Mouse (Mus musculus): ENCODE measurements around the gene Neurl2. TPM values are rescaled to one million over a fixed set of nuclear protein-coding genes. Genes with fewer than 3 reads are reported as not detected.

Neurl2 gene
- polyA plus RNA-seq, 1 experiment from 2014 or later: 7.5 TPM

GRCm38 (mm10) chr2:164835164-164835563 is 1.9 kb upstream of the Neurl2 start:
- Histone ChIP-seq H3K36me3 (ENCODE audit: control insufficient read depth, insufficient read depth, low read length) (peaks cover 23% of the 10 kb centered on the region), H3K4me3 (ENCODE audit: low read length) (peak overlapping the region; percentile 77), H3K9ac (ENCODE audit: low read depth, low read length) (peak overlapping the region; percentile 87), H3K4me1 (ENCODE audit: control insufficient read depth, insufficient read depth, low read length) (peaks cover 15% of the 10 kb centered on the region), H3K4me2 (ENCODE audit: low read depth, low read length) (peak overlapping the region; percentile 99), H3K9me3 (ENCODE audit: control insufficient read depth, low read length) (no peaks in the 10 kb centered on the region), H3K27ac (ENCODE audit: low read length) (0 out of 2 replicates have a peak overlapping the region, but pooled peaks have one; percentile 1), H3K27me3 (replicated peaks; ENCODE audit: control insufficient read depth, insufficient read depth, low read length) (no peaks in the 10 kb centered on the region)
- 94% methylated on average over 4 of the region's 4 CpGs for WGBS
- no peak for ATAC-seq

GRCm38 (mm10) chr2:164834531-164834930 is 1.3 kb upstream of the Neurl2 start:
- 34% methylated on average over 8 of the region's 8 CpGs for WGBS
- peak overlapping the region; percentile 95; the same call in 1 of the 2 replicates for H3K27ac ChIP-seq (ENCODE audit: low read length)
- ATAC-seq: peak; percentile 24

GRCm38 (mm10) chr2:164832748-164833301 is 431 bp downstream of the Neurl2 start, which contains the start of gene Ctsa:
Gene Ctsa, plus strand, starts transcription at chr2:164832873.
- no peaks in the 10 kb centered on the region for H3K27me3 ChIP-seq (replicated peaks; ENCODE audit: control insufficient read depth, insufficient read depth, low read length)
- peak within 1 kb of the TSS; percentile 99 for H3K4me2 ChIP-seq (ENCODE audit: low read depth, low read length)
- H3K4me3 ChIP-seq (ENCODE audit: low read length): peak within 1 kb of the TSS; percentile 77
- H3K4me1 ChIP-seq (ENCODE audit: control insufficient read depth, insufficient read depth, low read length): peaks cover 15% of the 10 kb centered on the region
- peaks cover 11% of the 10 kb centered on the region for H3K36me3 ChIP-seq (ENCODE audit: control insufficient read depth, insufficient read depth, low read length)
- H3K27ac ChIP-seq (ENCODE audit: low read length): peak within 1 kb of the TSS; percentile 95
- ATAC-seq: peak; percentile 77
- peak within 1 kb of the TSS; percentile 87 for H3K9ac ChIP-seq (ENCODE audit: low read depth, low read length)
- under 1% methylated on average over 35 of the region's 35 CpGs for WGBS
- no peaks in the 10 kb centered on the region for H3K9me3 ChIP-seq (ENCODE audit: control insufficient read depth, low read length)

More at GRCm38 (mm10) chr2:164834531-164834930, 1.3 kb upstream of the Neurl2 start:
- H3K4me2 ChIP-seq (ENCODE audit: low read depth, low read length): peak overlapping the region; percentile 99
- peak overlapping the region; percentile 87 for H3K9ac ChIP-seq (ENCODE audit: low read depth, low read length)
- H3K9me3 ChIP-seq (ENCODE audit: control insufficient read depth, low read length): no peaks in the 10 kb centered on the region
- peak overlapping the region; percentile 77 for H3K4me3 ChIP-seq (ENCODE audit: low read length)
- H3K4me1 ChIP-seq (ENCODE audit: control insufficient read depth, insufficient read depth, low read length): peaks cover 15% of the 10 kb centered on the region
- no peaks in the 10 kb centered on the region for H3K27me3 ChIP-seq (replicated peaks; ENCODE audit: control insufficient read depth, insufficient read depth, low read length)
- H3K36me3 ChIP-seq (ENCODE audit: control insufficient read depth, insufficient read depth, low read length): peaks cover 20% of the 10 kb centered on the region

GRCm38 (mm10) chr2:164832032-164832747 is 1.1 kb downstream of the Neurl2 start:
- peak overlapping the region; percentile 95 for H3K27ac ChIP-seq (ENCODE audit: low read length)
- peaks cover 8% of the 10 kb centered on the region for H3K36me3 ChIP-seq (ENCODE audit: control insufficient read depth, insufficient read depth, low read length)
- peaks cover 15% of the 10 kb centered on the region for H3K4me1 ChIP-seq (ENCODE audit: control insufficient read depth, insufficient read depth, low read length)
- 61% methylated on average over 16 of the region's 16 CpGs for WGBS
- peak overlapping the region; percentile 87 for H3K9ac ChIP-seq (ENCODE audit: low read depth, low read length)
- peak overlapping the region; percentile 99 for H3K4me2 ChIP-seq (ENCODE audit: low read depth, low read length)
- H3K9me3 ChIP-seq (ENCODE audit: control insufficient read depth, low read length): no peaks in the 10 kb centered on the region
- H3K27me3 ChIP-seq (replicated peaks; ENCODE audit: control insufficient read depth, insufficient read depth, low read length): no peaks in the 10 kb centered on the region
- no peak for ATAC-seq
- H3K4me3 ChIP-seq (ENCODE audit: low read length): peak overlapping the region; percentile 77

- H3K9ac ChIP-seq (ENCODE audit: low read depth, low read length): no peak overlapping the region
- 90% methylated on average over 10 of the region's 10 CpGs for WGBS
- no peak overlapping the region for H3K4me2 ChIP-seq (ENCODE audit: low read depth, low read length)
- no peak for ATAC-seq
- peaks cover 6% of the 10 kb centered on the region for H3K36me3 ChIP-seq (ENCODE audit: control insufficient read depth, insufficient read depth, low read length)
- H3K4me3 ChIP-seq (ENCODE audit: low read length): no peak overlapping the region
- H3K4me1 ChIP-seq (ENCODE audit: control insufficient read depth, insufficient read depth, low read length): peaks cover 15% of the 10 kb centered on the region
- no peak overlapping the region for H3K27ac ChIP-seq (ENCODE audit: low read length)
- no peaks in the 10 kb centered on the region for H3K9me3 ChIP-seq (ENCODE audit: control insufficient read depth, low read length)
- H3K27me3 ChIP-seq (replicated peaks; ENCODE audit: control insufficient read depth, insufficient read depth, low read length): no peaks in the 10 kb centered on the region
Measured at GRCm38 (mm10) chr2:164831029-164831428, 2.2 kb downstream of the Neurl2 start.

- 87% methylated on average over 1 of the region's 1 CpGs for WGBS
- no peaks in the 10 kb centered on the region for H3K27me3 ChIP-seq (replicated peaks; ENCODE audit: control insufficient read depth, insufficient read depth, low read length)
- no peak for ATAC-seq
- H3K36me3 ChIP-seq (ENCODE audit: control insufficient read depth, insufficient read depth, low read length): peaks cover 18% of the 10 kb centered on the region
- H3K27ac ChIP-seq (ENCODE audit: low read length): no peak overlapping the region
- no peaks in the 10 kb centered on the region for H3K9me3 ChIP-seq (ENCODE audit: control insufficient read depth, low read length)
- H3K4me1 ChIP-seq (ENCODE audit: control insufficient read depth, insufficient read depth, low read length): peaks cover 5% of the 10 kb centered on the region
- no peak overlapping the region for H3K4me2 ChIP-seq (ENCODE audit: low read depth, low read length)
- H3K4me3 ChIP-seq (ENCODE audit: low read length): no peak overlapping the region
- H3K9ac ChIP-seq (ENCODE audit: low read depth, low read length): no peak overlapping the region
Measured at GRCm38 (mm10) chr2:164829090-164829489, 4.2 kb downstream of the Neurl2 start.

- Histone ChIP-seq H3K4me1 (ENCODE audit: control insufficient read depth, insufficient read depth, low read length) (peaks cover 9% of the 10 kb centered on the region), H3K27me3 (replicated peaks; ENCODE audit: control insufficient read depth, insufficient read depth, low read length) (no peaks in the 10 kb centered on the region), H3K4me2 (ENCODE audit: low read depth, low read length) (no peak within 1 kb of the TSS), H3K36me3 (ENCODE audit: control insufficient read depth, insufficient read depth, low read length) (peaks cover 18% of the 10 kb centered on the region), H3K27ac (ENCODE audit: low read length) (no peak within 1 kb of the TSS), H3K4me3 (ENCODE audit: low read length) (no peak within 1 kb of the TSS), H3K9ac (ENCODE audit: low read depth, low read length) (no peak within 1 kb of the TSS), H3K9me3 (ENCODE audit: control insufficient read depth, low read length) (no peaks in the 10 kb centered on the region)
- 85% methylated on average over 6 of the region's 6 CpGs for WGBS
- no peak for ATAC-seq
Measured at GRCm38 (mm10) chr2:164828437-164828836, 4.8 kb downstream of the Neurl2 start, which contains the start of gene Spata25. Gene Spata25, minus strand, starts transcription at chr2:164828537.

GRCm38 (mm10) chr2:164827146-164827850 is 6.0 kb downstream of the Neurl2 start:
- WGBS: 88% methylated on average over 16 of the region's 16 CpGs
- Histone ChIP-seq H3K27me3 (replicated peaks; ENCODE audit: control insufficient read depth, insufficient read depth, low read length) (no peaks in the 10 kb centered on the region), H3K36me3 (ENCODE audit: control insufficient read depth, insufficient read depth, low read length) (peaks cover 18% of the 10 kb centered on the region), H3K4me3 (ENCODE audit: low read length) (no peak overlapping the region), H3K9ac (ENCODE audit: low read depth, low read length) (no peak overlapping the region), H3K4me2 (ENCODE audit: low read depth, low read length) (no peak overlapping the region), H3K4me1 (ENCODE audit: control insufficient read depth, insufficient read depth, low read length) (peaks cover 6% of the 10 kb centered on the region), H3K9me3 (ENCODE audit: control insufficient read depth, low read length) (no peaks in the 10 kb centered on the region), H3K27ac (ENCODE audit: low read length) (no peak overlapping the region)
- no peak for ATAC-seq

GRCm38 (mm10) chr2:164825521-164825920 is 7.7 kb downstream of the Neurl2 start:
- no peaks in the 10 kb centered on the region for H3K9me3 ChIP-seq (ENCODE audit: control insufficient read depth, low read length)
- no peak overlapping the region for H3K27ac ChIP-seq (ENCODE audit: low read length)
- H3K4me1 ChIP-seq (ENCODE audit: control insufficient read depth, insufficient read depth, low read length): peaks cover 6% of the 10 kb centered on the region
- ATAC-seq: no peak
- peaks cover 21% of the 10 kb centered on the region for H3K36me3 ChIP-seq (ENCODE audit: control insufficient read depth, insufficient read depth, low read length)
- H3K4me2 ChIP-seq (ENCODE audit: low read depth, low read length): no peak overlapping the region
- 95% methylated on average over 17 of the region's 17 CpGs for WGBS
- H3K4me3 ChIP-seq (ENCODE audit: low read length): no peak overlapping the region
- no peaks in the 10 kb centered on the region for H3K27me3 ChIP-seq (replicated peaks; ENCODE audit: control insufficient read depth, insufficient read depth, low read length)
- no peak overlapping the region for H3K9ac ChIP-seq (ENCODE audit: low read depth, low read length)

All from intestine, embryonic 16.5 days (tissue).